Mouse (Mus musculus) neural tube, embryonic 11.5 days (tissue): ENCODE data around the gene Ptgfrn. TPM values are rescaled to one million over a fixed set of nuclear protein-coding genes. Genes with fewer than 3 reads are reported as not detected.

Experiments
- ATAC-seq: fragments of 200-750 bp; cut with Nextera tagmentation; 2 replicates; pipeline ENCODE4 v1.8.0; 2017; ENCODE audit warnings: moderate number of reproducible peaks, mild to moderate bottlenecking, moderate TSS enrichment, moderate library complexity; ENCODE audit not compliant: insufficient read depth, low FRiP score, low TSS enrichment
- DNase-seq: peaks from one replicate; pipeline ENCODE4 v3.0.0-alpha.2; 2015; ENCODE audit warnings: low spot score
- H3K27ac ChIP-seq: fragments of 300-500 bp; sonication (generic); 2 replicates; pipeline ENCODE4 v1.5.1; 2014; ENCODE audit warnings: low read depth, mild to moderate bottlenecking, low read length
- H3K27me3 ChIP-seq: fragments of 300-500 bp; sonication (generic); 2 replicates; pipeline ENCODE4 v1.6.1; 2014; ENCODE audit warnings: mild to moderate bottlenecking, low read length, mixed read lengths; ENCODE audit not compliant: control insufficient read depth, insufficient read depth
- H3K36me3 ChIP-seq: fragments of 300-500 bp; sonication (generic); 2 replicates; pipeline ENCODE4 v1.6.1; 2014; ENCODE audit warnings: mild to moderate bottlenecking, low read length, moderate library complexity, mixed read lengths; ENCODE audit not compliant: control insufficient read depth, insufficient read depth
- H3K4me1 ChIP-seq: fragments of 300-500 bp; sonication (generic); 2 replicates; pipeline ENCODE4 v1.6.1; 2014; ENCODE audit warnings: low read length, mixed read lengths; ENCODE audit not compliant: control insufficient read depth, insufficient read depth
- H3K4me2 ChIP-seq: fragments of 300-500 bp; sonication (generic); 2 replicates; pipeline ENCODE4 v1.6.1; 2014; ENCODE audit warnings: low read depth, mild to moderate bottlenecking, moderate library complexity
- H3K4me3 ChIP-seq: fragments of 300-500 bp; sonication (generic); 2 replicates; pipeline ENCODE4 v1.5.1; 2014; ENCODE audit warnings: low read depth, low read length
- H3K9ac ChIP-seq: fragments of 300-500 bp; sonication (generic); 2 replicates; pipeline ENCODE4 v1.6.1; 2014; ENCODE audit warnings: mild to moderate bottlenecking, low read length
- H3K9me3 ChIP-seq: fragments of 300-500 bp; sonication (generic); 2 replicates; pipeline ENCODE4 v1.6.1; 2016; ENCODE audit warnings: low read length; ENCODE audit not compliant: control insufficient read depth
- WGBS: fragments of 180-500 bp; shearing (Covaris S2); extraction: QIAGEN DNeasy Blood & Tissue Kit; methylation state at CpG from one replicate; pipeline ENCODE4 v1.1.7; 2014; 5-methylcytosine and 5-hydroxymethylcytosine counted together
- polyA plus RNA-seq: library from polyadenylated mRNA; unstranded; fragments of >200 nt; fragmentation: Nextera tagmentation; extraction: Ambion mirVana; gene quantifications from 2 replicates; pipeline ENCODE4 v1.2.1, GENCODE M21; 2014

Ptgfrn gene
- polyA plus RNA-seq, 1 experiment from 2014 or later = 3.1 TPM

- Histone ChIP-seq H3K27me3 (no peaks in the 10 kb centered on the region), H3K9me3 (no peaks in the 10 kb centered on the region), H3K36me3 (no peaks in the 10 kb centered on the region), H3K4me1 (no peaks in the 10 kb centered on the region), H3K9ac (no peak overlapping the region), H3K4me2 (no peak overlapping the region), H3K27ac (no peak overlapping the region), H3K4me3 (no peak overlapping the region)
- ATAC-seq (no peak), DNase-seq (no peak)
- 91% methylated on average over 7 of the region's 7 CpGs for WGBS
These were observed 8.0 kb downstream of the Ptgfrn start for GRCm38 (mm10) chr3:101102106-101102505.

- Histone ChIP-seq H3K36me3 (no peaks in the 10 kb centered on the region), H3K27me3 (no peaks in the 10 kb centered on the region), H3K9ac (no peak overlapping the region), H3K4me2 (no peak overlapping the region), H3K27ac (no peak overlapping the region), H3K9me3 (no peaks in the 10 kb centered on the region), H3K4me1 (no peaks in the 10 kb centered on the region), H3K4me3 (no peak overlapping the region)
- no peak for ATAC-seq
- DNase-seq = no peak
- 96% methylated on average over 7 of the region's 7 CpGs for WGBS
These were observed 8.9 kb downstream of the Ptgfrn start for GRCm38 (mm10) chr3:101101184-101101583.

GRCm38 (mm10) chr3:101099701-101100357 lies 10.2 kb downstream of the Ptgfrn start:
- no peaks in the 10 kb centered on the region for H3K27me3 ChIP-seq
- no peak overlapping the region for H3K9ac ChIP-seq
- no peak for DNase-seq
- ATAC-seq = no peak
- no peak overlapping the region for H3K27ac ChIP-seq
- 73% methylated on average over 9 of the region's 9 CpGs for WGBS
- H3K4me2 ChIP-seq = no peak overlapping the region
- peaks cover 3% of the 10 kb centered on the region; the same call in 1 of the 2 replicates for H3K4me1 ChIP-seq
- H3K4me3 ChIP-seq = no peak overlapping the region
- no peaks in the 10 kb centered on the region for H3K9me3 ChIP-seq
- H3K36me3 ChIP-seq = no peaks in the 10 kb centered on the region

GRCm38 (mm10) chr3:101098073-101098472 lies 12.0 kb downstream of the Ptgfrn start:
- Histone ChIP-seq H3K4me2 (no peak overlapping the region), H3K9ac (no peak overlapping the region), H3K27ac (no peak overlapping the region), H3K27me3 (no peaks in the 10 kb centered on the region), H3K4me3 (no peak overlapping the region), H3K9me3 (no peaks in the 10 kb centered on the region), H3K4me1 (peaks cover 5% of the 10 kb centered on the region; the same call in 1 of the 2 replicates), H3K36me3 (no peaks in the 10 kb centered on the region)
- WGBS = 73% methylated on average over 4 of the region's 4 CpGs
- ATAC-seq = no peak
- DNase-seq = no peak

GRCm38 (mm10) chr3:101097146-101097800 lies 12.8 kb downstream of the Ptgfrn start:
- 71% methylated on average over 9 of the region's 9 CpGs for WGBS
- Histone ChIP-seq H3K36me3 (no peaks in the 10 kb centered on the region), H3K27me3 (no peaks in the 10 kb centered on the region), H3K4me3 (no peak overlapping the region), H3K27ac (no peak overlapping the region), H3K4me1 (peaks cover 5% of the 10 kb centered on the region; the same call in 1 of the 2 replicates), H3K9me3 (no peaks in the 10 kb centered on the region), H3K9ac (no peak overlapping the region), H3K4me2 (no peak overlapping the region)
- no peak for DNase-seq
- no peak for ATAC-seq

GRCm38 (mm10) chr3:101095761-101096449 lies 14.2 kb downstream of the Ptgfrn start:
- H3K4me2 ChIP-seq = no peak overlapping the region
- DNase-seq (no peak), ATAC-seq (no peak)
- H3K27me3 ChIP-seq = no peaks in the 10 kb centered on the region
- H3K9me3 ChIP-seq = no peaks in the 10 kb centered on the region
- no peaks in the 10 kb centered on the region for H3K36me3 ChIP-seq
- no peak overlapping the region for H3K27ac ChIP-seq
- 83% methylated on average over 5 of the region's 5 CpGs for WGBS
- H3K9ac ChIP-seq = no peak overlapping the region
- H3K4me1 ChIP-seq = peaks cover 5% of the 10 kb centered on the region; the same call in 1 of the 2 replicates
- H3K4me3 ChIP-seq = no peak overlapping the region

- no peak overlapping the region for H3K27ac ChIP-seq
- no peaks in the 10 kb centered on the region for H3K36me3 ChIP-seq
- H3K9me3 ChIP-seq = no peaks in the 10 kb centered on the region
- no peak overlapping the region for H3K4me2 ChIP-seq
- DNase-seq (no peak), ATAC-seq (no peak)
- peaks cover 5% of the 10 kb centered on the region; the same call in 1 of the 2 replicates for H3K4me1 ChIP-seq
- H3K9ac ChIP-seq = no peak overlapping the region
- H3K27me3 ChIP-seq = no peaks in the 10 kb centered on the region
- no peak overlapping the region for H3K4me3 ChIP-seq
- WGBS = 77% methylated on average over 13 of the region's 13 CpGs
These were observed 17.9 kb downstream of the Ptgfrn start for GRCm38 (mm10) chr3:101092202-101092601.

- no peaks in the 10 kb centered on the region for H3K36me3 ChIP-seq
- 76% methylated on average over 7 of the region's 7 CpGs for WGBS
- no peak overlapping the region for H3K9ac ChIP-seq
- no peaks in the 10 kb centered on the region for H3K27me3 ChIP-seq
- no peaks in the 10 kb centered on the region for H3K9me3 ChIP-seq
- no peak overlapping the region for H3K4me3 ChIP-seq
- H3K4me2 ChIP-seq = no peak overlapping the region
- DNase-seq (no peak), ATAC-seq (no peak)
- H3K4me1 ChIP-seq = no peaks in the 10 kb centered on the region
- no peak overlapping the region for H3K27ac ChIP-seq
These were observed 23.3 kb downstream of the Ptgfrn start for GRCm38 (mm10) chr3:101086584-101087445.
